Mouse (Mus musculus) gastrocnemius, adult 2 months (tissue): ENCODE results near the gene Osbp2. TPM values are rescaled to one million over a fixed set of nuclear protein-coding genes. Genes with fewer than 3 reads are reported as not detected.

Experiments
- DNase-seq: peaks from one replicate; pipeline ENCODE4 v3.0.0; 2022
- H3K27ac ChIP-seq: fragments of 200-600 bp; 2 replicates; pipeline ENCODE4 v1.8.1; 2022; ENCODE audit warnings: mild to moderate bottlenecking
- H3K4me3 ChIP-seq: fragments of 200-600 bp; 2 replicates; pipeline ENCODE4 v1.8.1; 2022; ENCODE audit warnings: mild to moderate bottlenecking, moderate library complexity
- CTCF ChIP-seq: fragments of 200-600 bp; IDR thresholded peaks from 2 replicates; pipeline ENCODE4 v1.8.1; 2022; ENCODE audit warnings: antibody characterized with exemption, mild to moderate bottlenecking, moderate library complexity
- intact Hi-C: fragments of 180-260 bp; cut with DNase I; formaldehyde crosslinking; loops from one replicate; pipeline ENCODE4 v1.15.1; 2025
- total RNA-seq, 2 experiments: library from RNA; stranded (reverse); gene quantifications; 2 replicates each; pipeline ENCODE4 v1.2.3; 2021

Osbp2 gene
- total RNA-seq, 2 experiments from 2014 or later: 0.71 to 1.3 TPM

DNA sequence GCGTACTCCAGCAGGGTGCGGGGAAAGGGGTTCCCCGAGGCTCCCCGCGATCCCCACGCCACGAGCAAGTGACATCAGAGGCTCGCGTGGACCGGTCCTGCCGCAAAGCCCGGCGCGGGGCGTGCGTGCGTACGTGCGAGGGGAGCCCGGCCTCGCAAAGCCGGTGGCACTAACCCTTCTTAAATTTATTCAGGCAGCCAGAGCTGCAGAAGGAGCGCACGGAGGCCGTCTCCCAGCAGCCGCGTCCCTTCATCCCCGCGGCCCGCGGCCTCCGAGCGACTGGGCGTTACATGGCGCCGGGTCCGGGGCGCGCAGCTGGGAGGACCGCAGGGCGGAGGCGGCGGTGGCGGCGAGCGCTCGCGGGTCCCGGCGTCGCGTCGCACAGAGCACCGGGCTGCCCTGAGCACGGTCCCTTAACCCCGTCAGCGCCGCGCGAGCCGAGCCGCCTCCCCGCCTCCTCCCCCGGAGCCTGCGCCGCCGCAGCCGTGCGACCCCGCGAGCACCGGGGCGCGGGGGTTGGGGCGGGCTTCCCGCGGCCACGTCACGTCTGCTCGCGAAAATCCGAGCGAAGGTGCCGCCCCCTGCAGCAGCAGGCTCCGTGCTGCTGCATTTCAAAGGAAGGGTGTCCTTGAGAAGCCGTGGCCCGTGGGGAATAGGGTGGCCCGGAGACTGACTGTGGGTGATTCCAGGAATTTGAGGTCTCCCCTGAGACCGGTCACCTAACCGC, 101.8 kb downstream of the Osbp2 start:
- TF ChIP-seq CTCF: no peak
- DNase-seq: no peak
- H3K4me3 ChIP-seq: peak overlapping the region; percentile 73
- intact Hi-C loops: no loop called here
- no peak overlapping the region for H3K27ac ChIP-seq

DNA sequence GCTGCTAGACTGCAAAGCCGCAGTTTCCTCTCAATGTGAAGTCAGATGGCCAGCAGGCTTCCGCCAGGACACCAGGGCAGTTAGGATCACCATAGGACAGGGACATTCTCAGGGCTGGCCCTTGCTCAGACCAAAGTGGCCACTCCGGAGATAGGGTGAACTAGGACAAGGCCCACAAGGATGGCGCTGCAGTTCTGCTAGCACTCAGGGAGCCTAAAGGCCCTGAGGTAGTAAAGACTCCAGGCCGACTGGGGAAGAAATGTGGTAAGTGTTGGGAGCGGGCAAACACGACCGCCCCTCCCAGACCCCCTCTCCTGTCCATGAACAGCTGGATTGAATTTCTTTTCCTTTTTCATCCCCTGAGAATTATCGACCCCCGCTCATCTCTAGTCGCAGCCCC, 102.4 kb downstream of the Osbp2 start:
- no peak overlapping the region for H3K27ac ChIP-seq
- DNase-seq: no peak
- peak overlapping the region; percentile 73 for H3K4me3 ChIP-seq
- intact Hi-C loops: no loop called here
- no peak for TF ChIP-seq CTCF

DNA sequence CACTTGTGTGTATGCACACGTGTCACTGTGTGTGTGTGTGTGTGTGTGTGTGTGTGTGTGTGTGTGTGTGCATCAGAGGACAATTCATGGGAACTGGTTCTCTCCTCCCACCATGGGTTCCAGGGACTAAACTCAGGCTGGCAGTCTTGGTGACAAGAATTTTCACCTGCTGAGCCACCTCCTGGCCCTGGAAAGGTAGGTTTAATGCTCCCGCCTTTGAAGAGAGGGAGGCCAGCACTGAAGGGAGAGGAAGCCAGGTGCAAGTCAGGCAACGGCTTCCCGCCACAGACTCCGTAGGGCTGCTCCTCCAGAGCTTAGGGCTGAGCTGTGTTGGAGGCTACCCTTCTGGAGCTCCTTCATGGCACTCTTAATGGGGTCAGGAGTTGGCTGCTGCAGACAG, 104.3 kb downstream of the Osbp2 start:
- DNase-seq: no peak
- H3K27ac ChIP-seq: no peak overlapping the region
- intact Hi-C loops: no loop called here
- no peak for TF ChIP-seq CTCF
- H3K4me3 ChIP-seq: no peak overlapping the region

DNA sequence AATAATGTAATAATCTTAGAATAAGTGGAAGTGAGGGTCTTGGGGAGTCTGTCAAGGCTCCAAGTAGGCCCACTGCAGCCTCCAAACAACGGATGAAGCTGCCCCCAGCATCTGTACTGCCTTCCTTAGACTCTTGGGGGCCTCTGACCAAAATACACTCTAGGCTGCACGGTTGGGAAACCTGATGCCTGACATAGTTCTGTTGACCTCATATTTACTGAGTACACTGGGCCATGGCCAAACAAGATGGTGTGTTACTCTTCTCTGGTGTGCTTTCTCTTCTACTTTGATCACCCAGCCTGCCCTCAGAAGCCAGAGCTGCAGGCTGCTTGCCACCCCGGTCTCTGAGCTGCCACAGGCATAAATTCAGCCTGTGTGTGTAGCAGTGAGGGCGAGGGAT, 108.4 kb downstream of the Osbp2 start:
- Histone ChIP-seq H3K4me3 (no peak overlapping the region), H3K27ac (no peak overlapping the region)
- no peak for TF ChIP-seq CTCF
- DNase-seq: peak; percentile 46
- intact Hi-C loops: no loop called here

DNA sequence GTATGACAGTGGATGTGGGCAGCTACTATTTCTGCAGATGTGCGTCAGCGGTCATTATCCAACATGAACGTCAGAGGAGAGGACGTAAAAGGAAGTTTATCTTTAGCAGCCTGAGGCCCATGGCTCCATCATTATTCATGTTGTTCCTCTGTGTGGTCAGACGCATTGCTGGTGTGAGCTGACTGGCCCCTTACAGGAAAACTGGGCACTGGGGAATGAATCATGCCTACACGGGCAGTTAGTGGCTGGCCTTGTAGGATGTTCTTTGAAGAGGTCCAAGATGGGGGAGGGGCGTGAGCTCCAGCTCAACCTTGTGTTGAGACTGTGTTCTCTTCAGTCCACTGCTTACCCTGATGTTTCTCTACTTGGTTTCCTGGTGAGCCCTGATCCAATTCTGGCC, 109.0 kb downstream of the Osbp2 start:
- intact Hi-C loops: no loop called here
- Histone ChIP-seq H3K27ac (no peak overlapping the region), H3K4me3 (no peak overlapping the region)
- DNase-seq: no peak
- TF ChIP-seq CTCF: no peak

DNA sequence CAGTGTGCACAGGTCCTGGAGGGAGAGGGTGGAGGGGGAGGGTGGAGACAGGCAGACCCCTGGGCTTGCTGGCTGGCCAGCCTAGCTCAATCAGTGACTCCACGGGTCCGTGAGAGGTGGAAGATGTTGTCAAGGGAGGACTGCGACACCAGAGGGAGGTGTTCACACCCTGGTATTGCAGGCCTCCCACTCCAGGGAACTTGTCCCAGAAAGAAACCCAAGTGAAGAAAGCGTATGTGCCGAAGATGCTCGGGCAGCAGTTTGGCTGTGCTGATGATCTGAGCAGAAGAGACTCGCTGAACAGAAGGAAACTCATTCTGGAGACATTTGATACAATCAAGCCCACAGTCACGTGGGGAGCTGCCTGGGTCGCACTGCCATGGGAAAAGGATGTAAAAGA, 109.8 kb downstream of the Osbp2 start:
- no peak overlapping the region for H3K4me3 ChIP-seq
- peak; percentile 33; the same call in 1 of the 2 replicates for TF ChIP-seq CTCF
- peak; percentile 31 for DNase-seq
- intact Hi-C loops: no loop called here
- H3K27ac ChIP-seq: no peak overlapping the region

DNA sequence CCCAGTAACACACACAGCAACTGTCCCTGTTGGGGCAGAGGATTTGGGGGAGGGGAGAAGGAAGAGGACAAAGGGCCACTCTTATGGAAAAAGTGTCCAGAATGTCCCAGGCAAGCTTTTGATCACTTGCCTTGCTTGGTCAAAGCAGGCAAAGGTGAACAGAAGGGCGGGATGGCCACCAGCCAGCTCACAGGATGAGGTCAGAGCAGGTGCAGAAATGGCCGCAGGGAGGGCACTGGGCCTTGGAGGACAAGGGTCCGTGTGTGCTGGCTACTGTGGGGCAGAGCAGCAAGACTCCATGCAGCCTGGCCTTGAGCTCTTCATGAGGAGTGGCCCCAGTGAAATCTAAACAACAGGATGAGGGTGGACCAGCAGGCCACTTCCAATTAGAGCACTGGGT, 110.9 kb downstream of the Osbp2 start:
- intact Hi-C loops: no loop called here
- no peak for DNase-seq
- TF ChIP-seq CTCF: no peak
- Histone ChIP-seq H3K27ac (no peak overlapping the region), H3K4me3 (no peak overlapping the region)

DNA sequence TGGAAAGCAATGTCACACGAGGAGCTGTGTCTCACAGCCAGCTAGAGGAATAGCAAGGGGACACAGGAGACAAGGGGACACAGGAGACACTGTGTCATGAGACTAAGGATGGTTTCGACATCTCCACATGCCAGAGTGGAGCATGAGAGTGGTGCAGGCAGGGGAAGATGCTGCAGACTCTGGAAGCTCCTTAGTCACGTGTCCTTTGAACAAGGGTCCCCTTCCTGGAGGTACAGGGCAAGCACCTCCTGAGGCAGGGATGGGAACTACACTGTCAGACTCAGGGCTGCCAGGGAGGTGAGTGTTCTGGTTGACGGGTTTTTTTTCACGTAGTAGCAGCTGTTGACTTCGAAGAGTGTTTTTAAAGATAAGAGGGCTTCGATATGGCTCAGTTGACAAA, 113.9 kb downstream of the Osbp2 start:
- DNase-seq: no peak
- intact Hi-C loops: no loop called here
- no peak for TF ChIP-seq CTCF
- Histone ChIP-seq H3K4me3 (no peak overlapping the region), H3K27ac (no peak overlapping the region)

DNA sequence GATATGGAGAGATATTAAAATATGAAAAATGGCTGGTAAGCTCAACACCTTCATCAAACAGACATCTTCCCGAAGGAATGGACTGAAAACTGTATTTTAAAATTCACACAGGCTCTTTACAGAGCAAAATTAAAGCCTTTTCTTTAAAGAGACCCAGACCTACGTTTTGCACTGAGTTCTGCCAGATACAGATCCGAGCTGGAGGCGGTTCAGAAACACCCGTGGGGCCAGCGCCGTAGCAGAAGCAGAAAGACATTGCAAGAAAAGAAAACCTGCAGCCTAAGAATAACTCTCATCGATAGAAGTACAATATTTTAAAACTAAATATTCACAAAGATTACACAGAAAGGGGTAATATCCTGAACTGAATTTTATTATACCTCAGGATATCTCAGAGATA, 121.3 kb downstream of the Osbp2 start:
- intact Hi-C loops: no loop called here

DNA sequence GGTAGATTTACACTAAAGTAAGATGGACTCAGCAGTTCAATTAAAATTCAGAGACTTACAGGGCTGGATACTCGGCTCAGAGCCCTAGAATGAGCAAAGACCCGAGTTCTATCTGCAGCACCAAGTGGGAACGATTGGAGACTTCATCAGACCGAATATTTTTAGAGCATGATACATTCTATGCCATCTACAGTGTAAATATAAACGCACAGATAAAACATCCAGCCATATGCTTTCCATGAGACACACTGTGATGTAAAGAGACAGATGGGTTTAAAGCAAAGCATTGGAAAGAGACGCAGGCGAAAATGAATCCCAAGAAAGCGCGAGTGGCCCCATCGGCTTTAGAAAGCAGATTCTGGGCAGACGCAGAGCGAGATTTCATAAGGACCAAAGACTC, 122.5 kb downstream of the Osbp2 start:
- Histone ChIP-seq H3K4me3 (no peak overlapping the region), H3K27ac (no peak overlapping the region)
- intact Hi-C loops: no loop called here
- TF ChIP-seq CTCF: no peak
- no peak for DNase-seq

More for the DNA sequence above, 121.3 kb downstream of the Osbp2 start:
- no peak for TF ChIP-seq CTCF
- Histone ChIP-seq H3K4me3 (no peak overlapping the region), H3K27ac (no peak overlapping the region)
- DNase-seq: no peak

DNA sequence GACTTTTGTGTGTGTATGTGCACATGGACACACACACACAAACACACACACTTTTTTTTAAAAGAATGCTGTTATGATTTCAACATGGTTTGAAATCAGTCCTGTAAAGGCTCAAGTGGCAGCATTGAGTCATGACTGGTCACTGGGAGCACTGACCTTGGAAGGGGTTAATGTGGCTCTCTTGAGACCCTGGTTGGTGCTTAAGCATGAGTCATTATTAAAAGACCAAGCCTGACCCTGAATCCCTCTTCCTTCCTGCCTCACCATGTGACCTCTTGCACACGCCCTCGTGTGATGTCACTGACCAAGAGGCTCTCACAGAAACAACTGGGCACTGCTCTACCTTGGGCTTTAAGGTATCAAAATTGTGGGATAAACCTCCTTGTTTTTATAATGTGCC, 124.9 kb downstream of the Osbp2 start:
- TF ChIP-seq CTCF: no peak
- Histone ChIP-seq H3K27ac (no peak overlapping the region), H3K4me3 (no peak overlapping the region)
- DNase-seq: no peak
- intact Hi-C loops: no loop called here

DNA sequence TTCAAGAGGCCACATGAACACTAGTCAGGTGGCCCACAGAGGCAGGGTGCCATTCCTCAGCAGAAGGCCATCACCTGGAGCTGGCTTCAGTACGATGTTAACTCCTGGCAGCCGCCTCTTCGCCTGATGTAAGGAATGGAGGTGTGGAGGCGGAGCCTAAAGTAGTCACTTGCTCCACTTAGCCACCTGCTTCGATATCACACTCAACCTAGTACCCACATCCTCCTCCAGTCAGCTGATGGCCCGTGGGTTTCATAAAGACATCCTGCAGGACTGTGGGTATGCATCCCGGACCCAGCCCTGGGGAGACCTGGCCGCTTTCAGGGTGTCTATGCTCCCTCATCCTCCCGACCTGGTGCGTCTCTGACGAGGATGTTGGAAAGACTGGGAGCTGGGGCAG, 128.0 kb downstream of the Osbp2 start:
- Histone ChIP-seq H3K4me3 (no peak overlapping the region), H3K27ac (no peak overlapping the region)
- no peak for DNase-seq
- no peak for TF ChIP-seq CTCF
- intact Hi-C loops: no loop called here

DNA sequence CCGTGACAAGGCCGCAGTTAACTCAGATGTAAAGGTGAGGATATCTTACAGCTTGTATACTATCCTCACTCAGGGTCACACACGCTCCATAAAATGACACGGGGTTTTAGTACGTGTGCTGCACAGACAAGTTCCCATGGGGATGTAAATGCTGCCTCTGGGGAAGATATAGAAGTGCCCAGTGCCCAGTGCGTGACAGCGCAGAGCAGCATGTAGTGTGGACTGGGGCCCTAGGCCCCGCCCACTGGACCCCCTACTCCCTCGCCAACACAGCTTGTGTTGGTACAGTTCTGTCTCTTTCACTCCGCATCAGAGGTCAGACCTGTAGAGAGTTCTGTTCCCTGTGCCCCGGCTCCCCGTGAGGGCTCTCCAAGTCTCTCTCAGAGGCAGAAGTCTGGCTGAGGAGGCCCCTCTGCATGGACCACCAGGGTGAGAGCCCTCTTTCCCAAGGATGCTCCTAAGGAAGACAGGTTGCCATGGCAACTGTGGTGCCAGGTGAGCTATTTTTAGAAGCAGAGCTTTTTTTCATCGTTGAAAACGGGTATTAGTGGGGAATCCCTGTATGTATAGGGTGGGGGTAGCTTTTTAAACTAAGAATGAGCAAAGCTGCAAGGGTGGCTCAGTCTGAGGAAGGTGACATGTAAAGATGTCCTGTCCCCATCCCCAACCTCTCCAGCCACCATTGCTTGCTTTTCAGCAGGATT, 129.6 kb downstream of the Osbp2 start:
- Histone ChIP-seq H3K27ac (no peak overlapping the region), H3K4me3 (no peak overlapping the region)
- no peak for TF ChIP-seq CTCF
- DNase-seq: no peak
- intact Hi-C loops: no loop called here

DNA sequence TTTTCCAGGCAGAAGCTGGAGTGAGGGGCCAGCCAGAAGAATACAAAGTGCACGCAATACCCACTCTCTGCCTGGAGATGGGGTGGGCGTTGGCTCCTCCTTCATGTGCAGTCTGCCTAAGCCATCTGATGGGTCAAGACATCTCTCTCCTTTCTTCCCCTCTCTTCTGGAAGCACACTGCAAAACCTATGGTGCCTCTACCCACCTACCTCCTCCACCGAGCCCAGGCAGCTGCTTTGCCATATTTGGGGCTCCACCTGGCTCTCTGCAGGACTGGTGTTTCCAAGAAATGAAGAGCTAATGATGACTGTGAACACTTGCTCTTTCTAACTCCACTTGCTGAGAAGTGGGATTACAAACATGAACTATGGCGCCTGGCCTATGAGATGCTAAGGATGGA, 132.2 kb downstream of the Osbp2 start:
- intact Hi-C loops: no loop called here
- Histone ChIP-seq H3K27ac (no peak overlapping the region), H3K4me3 (no peak overlapping the region)
- no peak for TF ChIP-seq CTCF
- DNase-seq: no peak
